Mouse (Mus musculus) urinary bladder, adult 18-20 months (tissue): ENCODE results near the gene Gramd1a.

Experiments
- DNase-seq, 2 experiments: peaks; one replicate each; pipeline ENCODE4 v3.0.0; 2022; ENCODE audit warnings: low spot score in 2 of 2, mixed read lengths in 2 of 2

Gramd1a gene

DNA sequence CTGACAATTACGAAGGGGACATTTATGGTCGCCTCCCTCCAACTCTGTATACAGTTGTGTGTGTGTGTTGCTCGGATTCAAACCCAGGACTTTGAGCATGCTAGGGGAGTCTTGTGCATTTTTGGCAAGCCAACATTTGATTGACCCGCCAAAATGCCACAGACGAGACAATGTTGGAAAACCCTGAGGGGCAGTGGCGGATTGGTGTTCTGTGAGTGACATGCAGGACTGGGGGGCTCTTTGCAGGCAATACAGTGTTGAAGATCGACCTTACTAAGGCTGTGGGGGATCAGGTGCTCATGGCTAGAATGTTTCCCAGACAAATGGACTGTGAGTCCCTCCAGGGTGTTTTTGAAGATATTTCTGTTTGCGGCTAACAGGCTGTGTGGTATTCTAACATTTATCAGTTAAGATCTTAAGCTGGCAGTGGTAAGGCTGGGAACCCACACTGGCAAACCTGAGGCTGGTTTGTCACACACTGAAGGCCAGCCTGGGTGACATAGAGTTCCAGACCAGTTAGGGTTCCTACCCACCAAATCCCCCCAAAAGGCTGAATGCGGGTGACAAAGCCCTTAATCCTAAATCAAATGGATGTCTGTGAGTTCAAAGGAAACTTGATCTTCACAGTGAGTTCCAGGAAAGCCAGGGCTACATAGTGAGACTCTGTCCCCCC lies 58.7 kb downstream of the Gramd1a start:
- DNase-seq, result no peak

DNA sequence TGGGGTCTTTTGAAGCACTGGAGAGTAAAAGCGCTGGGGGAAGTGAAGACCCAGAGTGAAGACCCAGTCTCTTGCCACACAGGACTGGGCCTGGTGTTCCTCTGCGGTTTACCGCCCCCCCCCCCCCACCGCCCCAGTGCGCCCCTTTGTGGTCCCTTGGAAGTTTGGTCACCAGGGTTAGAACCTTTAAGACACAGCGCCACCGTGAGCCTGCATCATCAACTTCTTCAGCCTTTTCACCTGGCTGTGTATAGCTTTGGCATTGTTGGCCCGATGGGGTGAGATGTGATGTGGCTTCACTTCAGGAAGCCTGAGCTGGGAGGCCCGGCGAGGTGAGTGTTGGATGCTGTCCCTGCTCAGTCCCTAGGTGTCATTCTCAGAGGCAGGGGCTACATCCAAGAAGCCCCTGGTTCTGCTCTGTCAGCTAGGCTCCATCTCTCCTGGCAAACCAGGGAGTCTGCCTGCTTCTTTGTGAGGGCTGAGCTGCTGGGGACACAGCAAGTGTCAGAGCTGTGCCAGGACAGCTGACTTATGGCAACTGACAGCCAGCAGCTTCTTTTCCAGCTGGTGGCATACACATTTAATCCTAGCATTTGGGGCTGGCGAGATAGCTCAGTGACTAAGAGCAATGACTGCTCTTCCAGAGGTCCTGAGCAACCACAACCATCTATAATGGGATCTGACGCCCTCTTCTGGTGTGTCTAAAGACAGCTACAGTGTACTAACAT lies 60.8 kb downstream of the Gramd1a start:
- DNase-seq, result no peak

- no peak for DNase-seq
Measured at GRCm38 (mm10) chr7:31089721-31090120, 66.0 kb downstream of the Gramd1a start.

GRCm38 (mm10) chr7:31088206-31088605 lies 67.5 kb downstream of the Gramd1a start:
- no peak for DNase-seq

DNA sequence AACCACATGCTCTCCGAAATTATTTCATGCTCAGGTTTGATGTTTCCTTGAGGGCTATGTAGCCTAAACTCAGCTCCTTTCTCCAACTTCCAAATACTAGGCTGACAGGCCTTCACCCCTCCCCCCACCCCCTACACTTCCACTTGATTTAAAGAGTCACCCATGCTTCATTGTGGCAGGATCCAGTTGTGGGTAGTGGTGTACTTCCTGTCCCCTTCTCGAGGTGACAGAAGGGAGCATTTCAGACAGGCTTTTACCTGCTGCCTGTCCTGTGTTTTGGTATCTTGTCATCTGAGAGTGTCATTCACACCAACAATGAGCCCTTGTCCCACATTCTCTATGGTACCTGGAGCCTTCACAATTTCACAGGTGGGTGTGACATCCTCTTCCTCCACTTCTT lies 68.4 kb downstream of the Gramd1a start:
- no peak for DNase-seq

GRCm38 (mm10) chr7:31086175-31086755 lies 69.4 kb downstream of the Gramd1a start:
- DNase-seq, result no peak

DNA sequence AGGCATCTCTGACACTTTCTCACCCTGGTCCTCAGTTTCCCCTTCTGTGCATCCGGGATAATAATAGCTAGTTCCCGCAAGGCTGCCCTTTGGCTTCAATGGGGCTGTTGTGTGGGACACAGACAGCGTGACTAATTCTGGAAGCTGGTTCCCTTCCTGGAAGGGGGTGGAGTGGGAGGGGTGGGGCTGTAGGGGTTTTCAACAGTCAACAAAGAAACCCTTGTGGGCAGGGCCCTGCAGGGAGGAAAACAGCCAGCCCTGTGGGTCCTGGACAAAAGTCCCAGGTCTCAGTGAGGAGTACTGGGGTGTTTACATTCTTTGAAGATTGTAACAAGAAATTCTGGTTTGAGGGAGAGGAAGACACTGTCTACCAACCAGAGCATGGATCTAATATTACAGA lies 70.5 kb downstream of the Gramd1a start:
- peak in 1 of 2 experiments; percentile 68 for DNase-seq

DNA sequence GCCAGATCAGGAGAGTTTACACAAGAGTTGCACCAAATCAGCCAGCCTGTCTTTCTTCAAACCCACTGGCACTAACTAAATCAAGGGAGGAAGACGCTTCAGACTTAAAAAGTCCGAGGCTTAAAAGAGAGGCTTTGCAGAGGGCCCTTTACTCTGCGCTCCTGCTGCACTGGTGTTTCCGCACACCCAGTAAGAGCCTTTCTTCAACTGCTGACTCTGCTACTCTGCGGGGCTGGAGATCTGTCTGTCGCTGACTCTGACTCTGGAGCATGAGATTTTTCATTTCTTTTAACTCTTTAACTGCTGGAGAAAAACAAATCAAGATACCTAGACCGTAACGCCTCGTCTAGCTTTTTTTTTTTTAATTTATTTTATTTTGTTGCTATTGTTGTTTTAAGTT lies 71.6 kb downstream of the Gramd1a start:
- no peak for DNase-seq

- DNase-seq, result peak in 1 of 2 experiments; percentile 57
Measured at GRCm38 (mm10) chr7:31082831-31083588, 72.7 kb downstream of the Gramd1a start.

- DNase-seq, result no peak
Measured at GRCm38 (mm10) chr7:31082106-31082505, 73.6 kb downstream of the Gramd1a start.

- no peak for DNase-seq
Measured at GRCm38 (mm10) chr7:31081106-31081505, 74.6 kb downstream of the Gramd1a start.

- DNase-seq, result no peak
Measured at GRCm38 (mm10) chr7:31080611-31081010, 75.1 kb downstream of the Gramd1a start.
